Mouse (Mus musculus) G1E-ER4 (cell line): Measurements from ENCODE around the gene Ptprd. TPM values are rescaled to one million over a fixed set of nuclear protein-coding genes. Genes with fewer than 3 reads are reported as not detected.

ENCODE experiments used
- GATA1 ChIP-seq: IDR thresholded peaks from one replicate; pipeline ENCODE4 v1.8.0; 2012; ENCODE audit warnings: low read length, inconsistent platforms
- polyA plus RNA-seq: library from polyadenylated mRNA; stranded (reverse); fragments of >175 nt; gene quantifications from 2 replicates; pipeline ENCODE4 v1.2.3, GENCODE M21; 2012

Ptprd gene
- polyA plus RNA-seq, 1 experiment, result not detected

DNA sequence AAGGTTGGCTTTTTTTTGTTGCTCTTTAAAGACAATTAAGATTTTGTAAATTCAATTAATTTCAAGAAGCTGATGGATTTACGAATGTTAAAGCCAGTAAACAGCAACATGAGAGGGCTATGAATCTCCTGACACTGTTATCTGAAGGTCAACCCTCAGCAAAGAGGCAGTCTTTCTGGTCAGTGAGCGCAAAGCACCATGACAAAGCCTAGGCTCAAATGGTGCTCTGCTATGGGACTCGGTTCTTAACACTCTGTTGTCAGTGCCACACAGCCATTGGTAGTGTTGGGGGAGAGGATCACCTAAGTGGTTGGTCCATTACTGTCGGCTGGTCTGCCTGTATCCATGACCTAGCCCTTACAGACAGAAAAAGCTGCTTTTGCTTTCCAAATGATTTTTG, 1767.0 kb downstream of the Ptprd start:
- TF ChIP-seq GATA1, result no peak

DNA sequence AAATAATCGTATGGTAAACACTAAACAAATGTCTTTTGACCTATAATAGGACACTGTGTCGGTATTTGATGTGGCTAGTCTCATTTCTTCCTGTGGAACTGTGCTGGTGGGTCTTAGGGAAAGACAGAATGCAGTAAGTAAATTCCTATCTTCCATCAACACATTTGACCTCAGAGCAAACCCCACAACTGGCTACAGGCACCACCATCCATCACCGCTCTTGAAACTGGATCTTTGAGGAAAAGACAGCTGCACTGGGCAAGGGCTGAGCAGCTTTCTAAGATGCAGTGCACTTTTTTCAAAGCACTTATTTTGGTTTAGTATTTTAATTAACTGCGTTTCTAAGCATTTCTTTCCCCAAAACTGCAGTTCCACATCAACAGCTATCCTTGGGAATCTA, 1768.2 kb downstream of the Ptprd start:
- no peak for TF ChIP-seq GATA1

DNA sequence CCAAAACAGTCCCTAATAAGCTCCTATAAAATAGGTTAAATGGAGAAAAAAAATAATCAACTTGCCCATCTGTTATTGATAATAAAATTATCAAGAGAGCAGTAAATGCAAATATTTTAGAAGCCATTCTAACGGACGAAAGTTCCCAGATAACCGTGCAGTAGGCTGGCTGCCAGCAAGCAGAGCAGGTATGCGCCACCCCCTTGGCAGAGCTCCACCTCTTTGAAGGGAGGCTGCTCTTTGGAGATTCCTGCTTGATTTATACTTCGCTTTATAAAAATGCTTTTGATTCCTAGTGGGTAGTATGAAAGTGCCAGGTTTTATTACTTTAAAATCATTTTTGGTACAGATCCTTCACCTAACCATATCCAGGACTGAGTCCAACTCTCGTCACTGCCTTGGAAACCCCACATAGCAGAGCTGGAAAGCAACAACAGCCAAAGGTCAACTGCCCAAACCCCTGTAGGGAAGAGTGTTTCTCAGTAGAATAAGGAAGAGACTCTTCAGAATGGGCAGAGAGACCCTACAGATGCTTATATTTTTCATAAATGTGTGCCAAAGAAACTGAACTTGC, 1770.9 kb downstream of the Ptprd start:
- no peak for TF ChIP-seq GATA1

DNA sequence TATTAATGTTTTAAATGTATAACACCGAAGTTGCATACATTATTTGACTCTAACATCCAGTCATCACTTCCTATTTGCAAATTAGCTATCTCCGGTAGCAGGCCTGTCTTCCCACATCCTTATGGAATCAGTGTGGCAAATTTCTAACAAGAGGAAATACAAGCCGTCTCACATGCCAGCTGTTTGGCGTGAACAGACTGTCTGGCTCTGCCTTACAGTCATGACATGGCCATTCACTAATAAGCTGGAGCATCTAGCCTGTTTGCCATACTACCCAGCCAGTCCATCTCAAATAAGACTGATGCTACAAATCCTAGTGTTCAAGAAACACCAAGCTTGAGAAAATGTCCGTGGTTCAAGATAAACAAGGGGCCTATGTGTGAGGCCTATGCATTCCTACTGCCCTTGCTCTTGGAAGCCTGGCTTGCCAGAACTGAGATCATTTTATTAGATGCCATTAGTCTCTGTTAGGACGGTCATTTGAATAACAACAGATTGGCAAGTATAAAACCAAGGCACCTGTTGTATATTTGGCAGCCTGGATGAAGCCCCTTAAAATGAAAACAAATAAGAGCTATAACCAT, 1773.2 kb downstream of the Ptprd start:
- no peak for TF ChIP-seq GATA1

GRCm38 (mm10) chr4:76438068-76438467, 1773.7 kb downstream of the Ptprd start:
- no peak for TF ChIP-seq GATA1

DNA sequence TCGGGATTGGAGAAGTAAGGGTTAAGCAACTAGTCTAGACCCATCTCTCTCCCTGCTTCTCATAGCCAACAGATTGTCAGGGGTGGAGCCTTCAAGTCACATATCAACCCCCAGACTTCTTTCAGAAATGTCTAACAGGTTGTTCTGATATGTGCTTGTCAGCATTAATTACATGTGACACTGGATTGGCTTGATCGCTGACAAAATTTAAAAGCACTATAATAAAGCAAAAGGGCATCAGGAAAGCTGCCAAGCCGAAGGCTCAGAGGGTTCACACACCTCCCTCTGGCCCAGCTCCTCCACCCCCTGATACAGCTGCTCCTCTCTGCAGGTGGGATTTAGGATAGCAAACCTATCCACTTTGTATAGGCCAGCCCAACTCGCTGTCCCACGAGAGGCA, 1775.8 kb downstream of the Ptprd start:
- no peak for TF ChIP-seq GATA1

GRCm38 (mm10) chr4:76429769-76430168, 1782.0 kb downstream of the Ptprd start:
- TF ChIP-seq GATA1, result no peak

DNA sequence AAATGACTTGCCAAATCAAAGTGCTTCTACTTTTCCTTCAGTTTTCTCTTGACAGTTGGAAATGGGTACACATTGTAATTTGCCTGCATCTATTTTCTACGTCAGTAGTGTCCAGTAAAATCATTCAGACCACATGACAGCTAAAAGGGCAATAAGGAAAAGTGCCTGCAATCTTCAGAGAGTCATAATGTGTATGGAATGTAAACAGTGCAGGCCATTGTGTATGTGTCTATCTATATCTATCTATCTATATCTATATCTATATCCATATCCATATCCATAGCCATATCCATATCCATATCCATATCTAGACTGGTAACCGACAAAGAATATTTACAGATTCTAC, 1786.6 kb downstream of the Ptprd start:
- no peak for TF ChIP-seq GATA1

- TF ChIP-seq GATA1, result no peak
Observed at GRCm38 (mm10) chr4:76424324-76425229, 1787.2 kb downstream of the Ptprd start.

- TF ChIP-seq GATA1, result no peak
Observed at GRCm38 (mm10) chr4:76422113-76422512, 1789.6 kb downstream of the Ptprd start.

- TF ChIP-seq GATA1, result no peak
Observed at GRCm38 (mm10) chr4:76419641-76420040, 1792.1 kb downstream of the Ptprd start.

GRCm38 (mm10) chr4:76417676-76418075, 1794.1 kb downstream of the Ptprd start:
- no peak for TF ChIP-seq GATA1

DNA sequence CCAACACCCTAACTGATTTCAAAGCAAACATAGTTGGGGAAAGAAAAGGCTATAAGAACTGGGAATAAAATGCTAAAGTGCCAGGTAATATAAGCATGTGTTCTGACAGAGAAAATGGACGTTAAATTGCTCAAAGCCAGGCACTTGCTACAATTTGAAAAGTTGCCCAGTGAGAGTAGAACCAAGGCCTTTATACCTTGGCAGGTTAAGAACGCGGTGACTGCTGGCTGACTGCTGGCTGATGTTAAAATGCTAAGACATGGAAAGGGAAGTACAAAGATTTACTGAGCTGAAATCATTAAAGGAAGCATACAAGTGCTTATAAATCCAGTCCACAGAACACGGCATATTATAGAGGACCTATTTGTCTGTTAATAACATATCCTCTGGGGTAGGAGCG, 1796.1 kb downstream of the Ptprd start:
- TF ChIP-seq GATA1, result no peak

GRCm38 (mm10) chr4:76414591-76414990, 1797.2 kb downstream of the Ptprd start:
- no peak for TF ChIP-seq GATA1

DNA sequence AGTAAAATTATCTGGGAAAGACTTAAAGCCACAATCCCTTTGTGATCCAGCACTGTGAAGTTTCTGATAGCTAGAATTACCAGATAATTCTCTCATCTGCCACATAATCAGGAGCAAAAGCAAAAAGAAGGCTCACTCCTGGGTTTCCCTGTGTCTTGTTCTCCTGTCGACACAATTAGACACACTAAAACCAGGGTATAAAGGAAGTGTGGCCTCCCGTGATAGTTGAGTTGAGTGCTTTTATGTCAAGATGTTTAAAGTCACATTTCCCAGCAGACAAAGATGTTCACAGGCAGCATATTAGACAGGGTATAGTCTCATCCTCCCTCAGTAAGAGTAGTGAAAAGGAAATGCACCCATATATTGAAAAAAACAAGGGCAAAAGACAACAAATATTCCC, 1801.7 kb downstream of the Ptprd start:
- no peak for TF ChIP-seq GATA1

DNA sequence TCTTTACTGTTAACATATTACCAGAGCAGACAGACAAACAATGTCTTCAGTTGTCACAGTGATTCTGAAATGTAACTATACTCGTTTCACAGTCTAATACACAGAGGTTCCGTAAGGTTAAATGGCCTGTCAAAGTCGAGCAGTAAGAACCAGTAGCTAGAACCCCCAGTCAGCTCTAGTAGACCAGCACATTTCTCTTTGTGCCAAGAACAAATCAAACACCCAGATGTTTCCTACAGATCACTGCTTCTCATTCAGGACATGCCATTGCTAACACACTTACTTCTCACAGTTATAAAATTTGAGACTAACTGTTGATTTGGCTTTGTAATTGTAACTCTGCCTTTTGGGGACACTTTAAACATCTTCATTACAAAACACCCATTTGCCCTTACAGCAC, 1802.6 kb downstream of the Ptprd start:
- no peak for TF ChIP-seq GATA1

DNA sequence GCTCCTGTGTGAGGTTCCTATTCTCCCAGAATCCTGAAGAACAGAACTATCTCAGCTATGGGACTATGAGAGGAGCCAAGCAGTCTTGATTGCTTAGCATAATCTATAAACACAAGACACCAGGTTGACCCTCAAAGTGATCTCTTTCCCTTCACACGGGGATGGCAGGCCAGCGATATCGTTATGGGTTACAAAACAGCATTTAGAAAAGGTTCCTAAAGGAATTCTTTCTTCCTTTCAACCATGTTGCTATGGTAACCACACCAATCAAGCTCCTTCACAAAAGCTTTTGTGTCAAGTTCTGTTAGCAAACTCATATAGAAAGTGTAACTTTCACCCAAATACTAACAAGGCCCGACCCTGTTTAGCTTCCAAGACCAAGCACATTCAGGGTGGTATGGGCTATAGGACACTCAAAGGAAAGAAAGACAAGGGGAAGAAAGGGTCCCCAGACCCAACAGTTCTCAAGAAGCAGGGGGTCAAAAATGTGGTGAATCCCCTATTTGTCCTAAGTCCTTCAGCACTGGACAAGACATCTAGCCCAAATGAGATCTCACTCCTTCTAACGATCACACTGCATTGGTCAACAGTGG, 1805.8 kb downstream of the Ptprd start:
- no peak for TF ChIP-seq GATA1

- TF ChIP-seq GATA1, result no peak
Observed at GRCm38 (mm10) chr4:76403219-76403618, 1808.5 kb downstream of the Ptprd start.
